Mouse (Mus musculus): ENCODE measurements around the gene Hspb2. TPM values are rescaled to one million over a fixed set of nuclear protein-coding genes. Genes with fewer than 3 reads are reported as not detected.

Hspb2 gene
- polyA plus RNA-seq, 1 experiment from 2014 or later: 319 TPM

- H3K4me2 ChIP-seq: no peak overlapping the region
- H3K27ac ChIP-seq (ENCODE audit: low read depth, low read length): no peak overlapping the region
- H3K9ac ChIP-seq (ENCODE audit: low read depth, low read length): no peak overlapping the region
- peaks cover 9% of the 10 kb centered on the region; the same call in 1 of the 2 replicates for H3K4me1 ChIP-seq (ENCODE audit: control insufficient read depth, insufficient read depth, low read length)
- no peaks in the 10 kb centered on the region for H3K9me3 ChIP-seq (replicated peaks; ENCODE audit: control insufficient read depth, low read length)
- no peak for ATAC-seq (replicated peaks; ENCODE audit: insufficient number of reproducible peaks, low FRiP score, low TSS enrichment)
- WGBS (ENCODE audit: insufficient replicate concordance): 81% methylated on average over 14 of the region's 14 CpGs
- no peaks in the 10 kb centered on the region for H3K36me3 ChIP-seq (ENCODE audit: control insufficient read depth, insufficient read depth, low read length)
- no peak overlapping the region for H3K4me3 ChIP-seq (ENCODE audit: low read depth, low read length)
- no peaks in the 10 kb centered on the region for H3K27me3 ChIP-seq (ENCODE audit: control insufficient read depth, insufficient read depth, low read length)
Observed at GRCm38 (mm10) chr9:50740867-50741784, 11.0 kb downstream of the Hspb2 start.

- Histone ChIP-seq H3K27ac (ENCODE audit: low read depth, low read length) (no peak within 1 kb of the TSS), H3K36me3 (ENCODE audit: control insufficient read depth, insufficient read depth, low read length) (no peaks in the 10 kb centered on the region), H3K9me3 (replicated peaks; ENCODE audit: control insufficient read depth, low read length) (no peaks in the 10 kb centered on the region), H3K27me3 (ENCODE audit: control insufficient read depth, insufficient read depth, low read length) (no peaks in the 10 kb centered on the region), H3K4me2 (peak within 1 kb of the TSS; percentile 70), H3K9ac (ENCODE audit: low read depth, low read length) (no peak within 1 kb of the TSS), H3K4me3 (ENCODE audit: low read depth, low read length) (peak within 1 kb of the TSS; percentile 31), H3K4me1 (ENCODE audit: control insufficient read depth, insufficient read depth, low read length) (0 out of 2 replicates have a peak, but pooled peaks cover 4% of the 10 kb centered on the region)
- WGBS (ENCODE audit: insufficient replicate concordance): 14% methylated on average over 36 of the region's 36 CpGs
- ATAC-seq (replicated peaks; ENCODE audit: insufficient number of reproducible peaks, low FRiP score, low TSS enrichment): peak; percentile 93
Observed at GRCm38 (mm10) chr9:50738914-50739870, 13.0 kb downstream of the Hspb2 start, which contains the start of gene Dixdc1. Gene Dixdc1, minus strand, starts transcription at chr9:50739517.

- Histone ChIP-seq H3K9ac (ENCODE audit: low read depth, low read length) (no peak overlapping the region), H3K36me3 (ENCODE audit: control insufficient read depth, insufficient read depth, low read length) (no peaks in the 10 kb centered on the region), H3K27me3 (ENCODE audit: control insufficient read depth, insufficient read depth, low read length) (no peaks in the 10 kb centered on the region), H3K27ac (ENCODE audit: low read depth, low read length) (no peak overlapping the region), H3K9me3 (replicated peaks; ENCODE audit: control insufficient read depth, low read length) (no peaks in the 10 kb centered on the region), H3K4me1 (ENCODE audit: control insufficient read depth, insufficient read depth, low read length) (no peaks in the 10 kb centered on the region), H3K4me2 (peak overlapping the region; percentile 25; the same call in 1 of the 2 replicates), H3K4me3 (ENCODE audit: low read depth, low read length) (no peak overlapping the region)
- 4% methylated on average over 9 of the region's 9 CpGs for whole genome bisulfite sequencing (ENCODE audit: insufficient replicate concordance)
- no peak for ATAC-seq (replicated peaks; ENCODE audit: insufficient number of reproducible peaks, low FRiP score, low TSS enrichment)
Observed at GRCm38 (mm10) chr9:50734989-50735388, 17.2 kb downstream of the Hspb2 start.

- WGBS (ENCODE audit: insufficient replicate concordance): 23% methylated on average over 4 of the region's 4 CpGs
Observed at GRCm38 (mm10) chr9:50732560-50732959, 19.6 kb downstream of the Hspb2 start.

GRCm38 (mm10) chr9:50729600-50729999 is 22.6 kb downstream of the Hspb2 start:
- Histone ChIP-seq H3K27ac (ENCODE audit: low read depth, low read length) (no peak overlapping the region), H3K36me3 (ENCODE audit: control insufficient read depth, insufficient read depth, low read length) (no peaks in the 10 kb centered on the region), H3K9ac (ENCODE audit: low read depth, low read length) (no peak overlapping the region), H3K27me3 (ENCODE audit: control insufficient read depth, insufficient read depth, low read length) (no peaks in the 10 kb centered on the region), H3K9me3 (replicated peaks; ENCODE audit: control insufficient read depth, low read length) (no peaks in the 10 kb centered on the region), H3K4me1 (ENCODE audit: control insufficient read depth, insufficient read depth, low read length) (peaks cover 9% of the 10 kb centered on the region), H3K4me2 (no peak overlapping the region), H3K4me3 (ENCODE audit: low read depth, low read length) (no peak overlapping the region)
- 32% methylated on average over 4 of the region's 4 CpGs for WGBS (ENCODE audit: insufficient replicate concordance)
- ATAC-seq (replicated peaks; ENCODE audit: insufficient number of reproducible peaks, low FRiP score, low TSS enrichment): no peak

More at GRCm38 (mm10) chr9:50732560-50732959, 19.6 kb downstream of the Hspb2 start:
- ATAC-seq (replicated peaks; ENCODE audit: insufficient number of reproducible peaks, low FRiP score, low TSS enrichment): no peak
- Histone ChIP-seq H3K27ac (ENCODE audit: low read depth, low read length) (no peak overlapping the region), H3K9ac (ENCODE audit: low read depth, low read length) (no peak overlapping the region; the same call in 1 of the 2 replicates), H3K4me2 (no peak overlapping the region), H3K27me3 (ENCODE audit: control insufficient read depth, insufficient read depth, low read length) (no peaks in the 10 kb centered on the region), H3K36me3 (ENCODE audit: control insufficient read depth, insufficient read depth, low read length) (no peaks in the 10 kb centered on the region), H3K4me3 (ENCODE audit: low read depth, low read length) (no peak overlapping the region), H3K4me1 (ENCODE audit: control insufficient read depth, insufficient read depth, low read length) (peaks cover under 1% of the 10 kb centered on the region; the same call in 1 of the 2 replicates), H3K9me3 (replicated peaks; ENCODE audit: control insufficient read depth, low read length) (no peaks in the 10 kb centered on the region)

GRCm38 (mm10) chr9:50727925-50728651 is 24.1 kb downstream of the Hspb2 start:
- Histone ChIP-seq H3K4me1 (ENCODE audit: control insufficient read depth, insufficient read depth, low read length) (peaks cover 16% of the 10 kb centered on the region), H3K9me3 (replicated peaks; ENCODE audit: control insufficient read depth, low read length) (no peaks in the 10 kb centered on the region), H3K4me2 (peak overlapping the region; percentile 96), H3K36me3 (ENCODE audit: control insufficient read depth, insufficient read depth, low read length) (no peaks in the 10 kb centered on the region), H3K4me3 (ENCODE audit: low read depth, low read length) (peak overlapping the region; percentile 69), H3K27ac (ENCODE audit: low read depth, low read length) (no peak overlapping the region), H3K9ac (ENCODE audit: low read depth, low read length) (peak overlapping the region; percentile 72), H3K27me3 (ENCODE audit: control insufficient read depth, insufficient read depth, low read length) (no peaks in the 10 kb centered on the region)
- ATAC-seq (replicated peaks; ENCODE audit: insufficient number of reproducible peaks, low FRiP score, low TSS enrichment): peak; percentile 81
- WGBS (ENCODE audit: insufficient replicate concordance): under 1% methylated on average over 45 of the region's 45 CpGs

- Histone ChIP-seq H3K4me1 (ENCODE audit: control insufficient read depth, insufficient read depth, low read length) (peaks cover 22% of the 10 kb centered on the region), H3K4me3 (ENCODE audit: low read depth, low read length) (peak overlapping the region; percentile 69), H3K4me2 (peak overlapping the region; percentile 96), H3K36me3 (ENCODE audit: control insufficient read depth, insufficient read depth, low read length) (no peaks in the 10 kb centered on the region), H3K9me3 (replicated peaks; ENCODE audit: control insufficient read depth, low read length) (no peaks in the 10 kb centered on the region), H3K9ac (ENCODE audit: low read depth, low read length) (peak overlapping the region; percentile 72), H3K27ac (ENCODE audit: low read depth, low read length) (peak overlapping the region; percentile 59), H3K27me3 (ENCODE audit: control insufficient read depth, insufficient read depth, low read length) (no peaks in the 10 kb centered on the region)
- 5% methylated on average over 30 of the region's 30 CpGs for WGBS (ENCODE audit: insufficient replicate concordance)
- peak; percentile 11; the same call in 1 of the 2 replicates for ATAC-seq (replicated peaks; ENCODE audit: insufficient number of reproducible peaks, low FRiP score, low TSS enrichment)
Observed at GRCm38 (mm10) chr9:50727171-50727924, 24.8 kb downstream of the Hspb2 start.
